ENCODE assay signal across 11 mouse cellular contexts in the genomic region with DNA sequence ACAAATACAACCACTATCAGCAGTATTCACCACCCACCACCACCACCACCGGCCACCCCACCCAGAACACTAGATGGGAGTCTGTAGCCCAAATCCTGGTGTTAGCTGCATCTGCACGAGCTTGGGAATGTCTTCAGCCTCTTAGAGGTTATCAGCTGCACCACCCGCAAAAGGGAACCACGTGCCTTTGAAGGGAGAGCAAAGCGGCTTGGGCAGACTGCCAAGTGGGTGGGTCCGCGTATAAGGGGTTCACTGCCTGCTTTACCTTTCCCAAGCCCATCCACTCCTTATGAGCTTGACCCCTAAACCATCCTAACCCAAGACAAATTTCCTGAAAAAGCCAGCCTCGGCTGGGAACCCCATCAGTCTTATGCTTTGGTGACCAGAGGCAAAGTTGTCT.
DNase-seq lines count a peak whose midpoint lies in the region; ATAC-seq lines count a peak whose summit lies in the region.
"Had no signal": no experiment of that assay in that cellular context is flagged by ENCODE, and none has a peak within 500 bp of the region (broad histone marks: within the 10 kb centered on the region; RNA-seq: fewer than 3 reads in every experiment).

No protein-coding gene starts in this region.

- no peaks in the 10 kb centered on the region for H3K36me3 ChIP-seq in kidney, embryonic 14.5 days (ENCODE audit: control insufficient read depth, insufficient read depth, low read length)
- no peaks in the 10 kb centered on the region for H3K36me3 ChIP-seq in forebrain, embryonic 15.5 days

- no peaks in the 10 kb centered on the region for H3K9me3 ChIP-seq in kidney, embryonic 14.5 days (ENCODE audit: control insufficient read depth, low read length)
- H3K9me3 ChIP-seq in forebrain, embryonic 15.5 days = no peaks in the 10 kb centered on the region

- DNase-seq in adrenal gland, adult 8-10 months = peak; percentile 1
- no peak for DNase-seq in adrenal gland, adult 18-20 months (ENCODE audit: low spot score in 2 of 2)
- DNase-seq in kidney, postnatal 10 days = peak; percentile 43
- DNase-seq in 3134 (ENCODE audit: extremely low read depth, insufficient read length, low spot score) = peak; percentile 18
- DNase-seq in heart, postnatal 4 days = peak; percentile 32
- DNase-seq: cerebellum, adult 2 months; lung, postnatal 36 days had no signal

- H3K4me2 ChIP-seq in kidney, embryonic 14.5 days (replicated peaks; ENCODE audit: low read depth, low read length) = no peak overlapping the region
- H3K4me2 ChIP-seq in forebrain, embryonic 15.5 days (replicated peaks) = no peak overlapping the region

- no peak overlapping the region for H3K27ac ChIP-seq in kidney, embryonic 14.5 days (ENCODE audit: low read depth, low read length)
- H3K27ac ChIP-seq in forebrain, embryonic 15.5 days (replicated peaks) = no peak overlapping the region

- H3K9ac ChIP-seq in kidney, embryonic 14.5 days (ENCODE audit: low read depth, low read length) = no peak overlapping the region
- H3K9ac ChIP-seq in forebrain, embryonic 15.5 days (replicated peaks) = no peak overlapping the region

- H3K4me3 ChIP-seq in kidney, embryonic 14.5 days (ENCODE audit: low read length) = no peak overlapping the region
- no peak overlapping the region for H3K4me3 ChIP-seq in forebrain, embryonic 15.5 days

- peaks cover 4% of the 10 kb centered on the region; the same call in 1 of the 2 replicates for H3K4me1 ChIP-seq in kidney, embryonic 14.5 days (ENCODE audit: control insufficient read depth, insufficient read depth, low read length)
- H3K4me1 ChIP-seq in forebrain, embryonic 15.5 days = no peaks in the 10 kb centered on the region

- H3K27me3 ChIP-seq in kidney, embryonic 14.5 days (ENCODE audit: control insufficient read depth, insufficient read depth, low read length) = no peaks in the 10 kb centered on the region
- no peaks in the 10 kb centered on the region for H3K27me3 ChIP-seq in forebrain, embryonic 15.5 days
- H3K27me3 ChIP-seq: Patski had no signal

- 50% methylated on average over 8 of the region's 8 CpGs for WGBS in kidney, embryonic 14.5 days
- 48% methylated on average over 8 of the region's 8 CpGs for WGBS in forebrain, embryonic 15.5 days

- no peak for ATAC-seq in kidney, embryonic 14.5 days (ENCODE audit: low FRiP score, low TSS enrichment)
- ATAC-seq in monocyte, adult 5-6 weeks (replicated peaks; ENCODE audit: insufficient number of reproducible peaks, low FRiP score, low TSS enrichment, poor library complexity, severe bottlenecking) = no peak
- ATAC-seq in forebrain, embryonic 15.5 days (replicated peaks) = no peak
- ATAC-seq: Patski had no signal

Comparison
In these comparisons a context has a peak if more than half of its experiments do, and no peak if none do; other contexts are left out.
1. DNase-seq: peak in adrenal gland, adult 8-10 months (single experiment), kidney, postnatal 10 days (single experiment), 3134 (single experiment) and heart, postnatal 4 days (single experiment); none in adrenal gland, adult 18-20 months (0 of 2).